Mouse (Mus musculus): Measurements from ENCODE around the gene Colq. TPM values are rescaled to one million over a fixed set of nuclear protein-coding genes. Genes with fewer than 3 reads are reported as not detected.

Colq gene
- polyA plus RNA-seq, 1 experiment from 2014 or later, result 0.20 TPM

DNA sequence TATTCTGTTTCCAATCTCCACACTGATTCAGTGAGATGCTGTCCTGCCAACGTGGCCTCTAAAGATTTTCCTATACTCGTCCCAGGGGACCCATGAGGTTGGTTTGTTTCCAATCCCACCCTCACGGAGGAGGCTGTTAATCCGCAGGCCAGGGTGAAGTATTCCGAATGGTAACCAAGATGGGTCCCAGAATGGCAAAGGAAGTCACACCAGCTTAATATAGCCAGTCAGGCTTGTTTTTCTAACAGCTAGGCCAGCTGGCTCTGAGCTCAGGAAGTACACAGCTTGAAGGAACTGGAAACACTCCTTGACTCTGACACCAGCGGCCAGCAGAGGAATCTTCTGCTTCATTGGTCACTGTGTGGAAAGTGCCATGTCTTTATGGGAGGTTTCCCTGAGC, 53.8 kb downstream of the Colq start:
- Histone ChIP-seq H3K27ac (no peak overlapping the region), H3K27me3 (ENCODE audit: low read depth, poor library complexity, severe bottlenecking) (no peaks in the 10 kb centered on the region), H3K36me3 (no peaks in the 10 kb centered on the region), H3K9me3 (replicated peaks) (no peaks in the 10 kb centered on the region), H3K4me3 (no peak overlapping the region), H3K4me1 (peaks cover 9% of the 10 kb centered on the region)
- 82% methylated on average over 6 of the region's 6 CpGs for WGBS
- no peak for DNase-seq (ENCODE audit: low spot score)

DNA sequence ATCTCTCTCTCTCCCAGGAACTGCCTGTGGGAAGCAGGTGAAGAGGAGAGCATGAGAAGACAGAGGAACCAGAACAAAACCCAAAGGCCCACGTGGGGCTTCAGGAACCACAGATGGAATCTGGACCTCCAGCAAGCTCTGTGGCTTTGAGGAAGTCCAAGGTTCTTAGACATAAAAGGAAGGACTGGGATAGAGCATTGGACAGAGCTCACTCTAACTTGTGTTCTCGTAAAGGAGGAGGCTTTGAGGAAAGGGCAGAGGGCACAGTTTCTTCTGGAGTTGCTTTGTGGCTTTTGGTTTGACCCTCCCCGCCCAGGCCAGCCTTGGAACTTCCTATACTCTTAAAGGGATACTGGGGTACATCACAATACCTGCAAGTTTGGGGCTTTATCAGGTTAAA, 58.5 kb downstream of the Colq start:
- no peak overlapping the region for H3K4me3 ChIP-seq
- H3K27me3 ChIP-seq (ENCODE audit: low read depth, poor library complexity, severe bottlenecking), result no peaks in the 10 kb centered on the region
- no peaks in the 10 kb centered on the region for H3K9me3 ChIP-seq (replicated peaks)
- H3K27ac ChIP-seq, result peak overlapping the region; percentile 7; the same call in 1 of the 2 replicates
- DNase-seq (ENCODE audit: low spot score), result no peak
- WGBS, result 81% methylated on average over 3 of the region's 3 CpGs
- H3K4me1 ChIP-seq, result peaks cover 26% of the 10 kb centered on the region
- no peaks in the 10 kb centered on the region for H3K36me3 ChIP-seq

DNA sequence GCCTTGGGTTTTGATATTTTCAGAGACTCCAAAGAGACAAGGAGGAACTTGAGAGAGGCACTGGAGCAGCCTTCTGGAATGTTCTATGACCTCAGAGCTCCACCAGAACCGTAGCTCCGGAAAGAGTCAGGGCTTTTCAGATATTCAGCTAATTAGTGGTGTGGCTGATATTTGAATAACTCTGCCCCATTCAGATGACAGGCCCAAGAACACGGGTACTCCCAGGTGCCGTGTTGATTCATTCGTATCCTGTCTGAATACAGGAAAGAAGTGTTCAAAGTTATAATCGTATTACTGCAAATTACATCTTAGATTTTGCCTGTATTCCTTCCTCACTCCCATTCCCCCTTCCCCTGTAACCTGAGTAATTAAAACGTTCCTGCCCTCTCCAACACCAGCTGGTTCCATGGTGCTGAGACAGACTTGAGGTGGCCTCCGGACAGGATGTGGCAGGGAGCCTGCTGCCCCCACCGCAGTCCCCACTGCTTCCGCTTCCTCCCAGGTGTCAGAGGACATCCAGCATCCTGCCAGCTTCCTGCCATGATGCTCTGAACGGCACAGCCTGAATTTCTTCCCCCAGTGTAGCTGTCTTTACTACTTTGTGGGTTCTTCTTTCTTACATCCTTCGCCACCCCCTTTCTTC, 59.5 kb downstream of the Colq start:
- Histone ChIP-seq H3K36me3 (no peaks in the 10 kb centered on the region), H3K4me1 (peaks cover 26% of the 10 kb centered on the region), H3K4me3 (no peak overlapping the region), H3K27ac (peak overlapping the region; percentile 63), H3K9me3 (replicated peaks) (no peaks in the 10 kb centered on the region), H3K27me3 (ENCODE audit: low read depth, poor library complexity, severe bottlenecking) (no peaks in the 10 kb centered on the region)
- no peak for DNase-seq (ENCODE audit: low spot score)
- 66% methylated on average over 12 of the region's 12 CpGs for WGBS

DNA sequence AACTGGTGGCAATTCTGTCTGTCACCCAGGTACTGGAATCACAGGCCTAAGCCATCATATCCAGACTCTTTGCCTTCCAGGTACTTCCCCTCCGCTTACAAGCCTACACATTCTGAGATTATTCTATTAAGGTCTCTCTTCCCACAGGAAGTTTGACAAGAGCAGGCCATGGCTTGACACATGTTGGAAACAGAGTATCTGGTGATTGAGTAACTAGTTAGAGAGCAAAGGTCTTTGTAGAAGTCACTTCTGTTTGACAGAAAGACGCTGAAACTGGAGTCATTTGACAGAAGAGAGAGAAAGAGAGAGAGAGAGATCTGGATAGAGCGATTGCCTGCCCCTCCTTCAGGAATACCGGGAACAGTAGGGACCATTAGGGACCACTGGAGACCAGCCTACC, 60.3 kb downstream of the Colq start:
- peaks cover 26% of the 10 kb centered on the region for H3K4me1 ChIP-seq
- H3K27ac ChIP-seq, result peak overlapping the region; percentile 63; the same call in 1 of the 2 replicates
- no peaks in the 10 kb centered on the region for H3K27me3 ChIP-seq (ENCODE audit: low read depth, poor library complexity, severe bottlenecking)
- WGBS, result 93% methylated on average over 4 of the region's 4 CpGs
- no peak overlapping the region for H3K4me3 ChIP-seq
- H3K36me3 ChIP-seq, result no peaks in the 10 kb centered on the region
- no peaks in the 10 kb centered on the region for H3K9me3 ChIP-seq (replicated peaks)
- DNase-seq (ENCODE audit: low spot score), result no peak

DNA sequence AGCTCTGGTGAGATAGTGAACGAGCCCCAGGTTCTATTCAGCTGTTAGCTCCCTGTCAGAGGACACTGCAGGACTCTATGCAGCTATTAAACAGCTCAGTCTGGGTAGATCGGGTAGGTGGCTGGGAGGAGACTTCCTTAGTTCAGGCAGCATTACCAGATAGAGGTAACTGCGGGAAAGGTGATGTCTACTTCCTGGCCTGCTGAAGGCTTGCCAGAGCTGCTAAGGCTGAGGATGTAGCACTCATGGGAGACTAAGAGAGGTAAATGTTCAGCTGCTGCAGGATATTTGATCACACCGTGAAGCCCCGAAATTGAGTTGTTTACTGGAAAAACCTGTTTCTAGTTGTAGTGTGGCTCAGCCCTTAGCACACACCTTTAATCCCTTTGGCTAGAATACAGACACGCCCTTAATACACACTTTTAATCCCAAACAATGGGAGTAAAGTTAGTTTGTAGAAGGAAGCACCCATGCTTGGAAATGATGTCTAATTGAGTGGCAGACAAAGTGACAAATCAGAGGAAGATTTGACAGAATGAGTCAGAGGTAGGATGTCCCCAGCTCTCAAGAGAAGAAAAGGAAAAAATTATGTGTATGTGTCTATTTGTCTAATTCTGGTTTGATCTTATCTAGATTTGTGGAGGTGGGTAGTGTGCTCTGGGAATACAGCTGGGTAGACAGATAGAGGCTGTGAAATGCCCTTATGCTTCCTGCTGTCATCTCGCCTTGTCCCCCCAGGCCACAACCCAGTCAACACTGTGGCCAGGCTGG, 65.9 kb downstream of the Colq start:
- no peak overlapping the region for H3K4me3 ChIP-seq
- WGBS, result 76% methylated on average over 7 of the region's 7 CpGs
- no peaks in the 10 kb centered on the region for H3K9me3 ChIP-seq (replicated peaks)
- H3K4me1 ChIP-seq, result peaks cover 4% of the 10 kb centered on the region; the same call in 1 of the 2 replicates
- no peak overlapping the region for H3K27ac ChIP-seq
- no peak for DNase-seq (ENCODE audit: low spot score)
- H3K27me3 ChIP-seq (ENCODE audit: low read depth, poor library complexity, severe bottlenecking), result no peaks in the 10 kb centered on the region
- no peaks in the 10 kb centered on the region for H3K36me3 ChIP-seq

DNA sequence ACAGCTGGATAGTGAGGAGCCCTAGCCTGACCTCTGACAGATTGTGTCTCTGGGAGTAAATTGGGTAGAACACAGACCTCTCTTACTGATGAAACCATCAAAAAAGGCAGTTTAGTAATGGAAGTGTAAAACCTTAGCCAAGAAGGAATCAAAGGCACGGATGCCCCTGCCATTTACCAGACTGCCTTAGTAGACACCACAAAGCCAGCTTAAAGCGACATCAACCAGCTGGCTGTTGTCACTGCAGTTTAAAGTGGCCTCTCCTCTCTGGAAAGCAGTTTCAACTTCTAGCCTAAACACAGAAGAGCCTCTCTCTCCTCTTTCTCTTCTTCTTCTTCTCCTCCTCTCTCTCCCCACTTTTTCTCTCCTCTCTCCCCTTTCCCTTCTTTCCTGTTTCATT, 69.8 kb downstream of the Colq start:
- WGBS, result 75% methylated on average over 2 of the region's 2 CpGs
- no peaks in the 10 kb centered on the region for H3K27me3 ChIP-seq (ENCODE audit: low read depth, poor library complexity, severe bottlenecking)

DNA sequence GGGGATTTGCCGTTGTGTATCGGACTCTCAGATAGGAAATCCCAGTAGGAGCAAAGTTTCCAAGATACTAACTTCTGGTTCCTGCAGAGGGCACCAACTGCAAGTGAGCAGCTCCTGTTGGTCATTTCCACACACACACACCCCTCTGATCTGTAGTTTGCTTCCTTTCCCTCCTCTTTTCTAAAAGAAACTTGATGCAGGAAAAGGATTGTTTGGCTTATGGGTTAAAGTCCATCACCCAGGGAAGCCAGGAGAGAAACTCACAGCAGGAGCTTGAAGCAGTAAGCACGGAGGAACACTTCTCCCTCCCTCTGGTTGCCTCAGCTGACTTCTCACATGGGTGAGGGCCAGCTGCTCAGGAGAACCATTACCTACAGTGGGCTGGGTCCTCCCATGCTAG, 72.0 kb downstream of the Colq start:
- H3K36me3 ChIP-seq, result 0 out of 2 replicates have a peak, but pooled peaks cover 3% of the 10 kb centered on the region
- no peak overlapping the region for H3K4me3 ChIP-seq
- H3K27me3 ChIP-seq (ENCODE audit: low read depth, poor library complexity, severe bottlenecking), result no peaks in the 10 kb centered on the region
- no peak overlapping the region for H3K27ac ChIP-seq
- 56% methylated on average over 3 of the region's 3 CpGs for WGBS
- no peak for DNase-seq (ENCODE audit: low spot score)
- H3K9me3 ChIP-seq (replicated peaks), result no peaks in the 10 kb centered on the region
- peaks cover 9% of the 10 kb centered on the region for H3K4me1 ChIP-seq

More for the DNA sequence above, 69.8 kb downstream of the Colq start:
- Histone ChIP-seq H3K4me3 (no peak overlapping the region), H3K4me1 (peaks cover 9% of the 10 kb centered on the region), H3K27ac (no peak overlapping the region), H3K9me3 (replicated peaks) (no peaks in the 10 kb centered on the region), H3K36me3 (no peaks in the 10 kb centered on the region)
- no peak for DNase-seq (ENCODE audit: low spot score)

DNA sequence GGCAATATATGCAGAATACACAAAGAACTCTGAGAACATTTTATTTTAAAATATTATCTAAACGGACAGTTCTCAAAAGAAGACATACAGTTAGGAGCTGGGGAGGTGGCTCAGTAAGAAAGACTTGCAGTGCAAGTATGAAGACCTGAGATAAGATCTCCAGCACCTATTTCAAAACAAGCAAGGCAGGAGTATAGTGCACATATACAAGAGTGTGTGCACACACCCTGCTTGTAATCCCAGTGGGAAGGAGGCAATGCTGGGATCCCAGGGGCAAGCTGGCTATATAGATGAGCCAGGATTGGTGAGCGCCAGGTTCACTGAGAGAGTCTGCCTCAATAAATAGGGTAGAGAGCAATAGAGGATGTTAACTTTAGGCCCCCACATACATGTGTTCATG, 75.2 kb downstream of the Colq start:
- no peaks in the 10 kb centered on the region for H3K27me3 ChIP-seq (ENCODE audit: low read depth, poor library complexity, severe bottlenecking)
- peaks cover 20% of the 10 kb centered on the region for H3K36me3 ChIP-seq
- no peak for DNase-seq (ENCODE audit: low spot score)
- H3K27ac ChIP-seq, result no peak overlapping the region
- no peaks in the 10 kb centered on the region for H3K9me3 ChIP-seq (replicated peaks)
- 94% methylated on average over 2 of the region's 2 CpGs for WGBS
- no peak overlapping the region for H3K4me3 ChIP-seq
- peaks cover 9% of the 10 kb centered on the region for H3K4me1 ChIP-seq

DNA sequence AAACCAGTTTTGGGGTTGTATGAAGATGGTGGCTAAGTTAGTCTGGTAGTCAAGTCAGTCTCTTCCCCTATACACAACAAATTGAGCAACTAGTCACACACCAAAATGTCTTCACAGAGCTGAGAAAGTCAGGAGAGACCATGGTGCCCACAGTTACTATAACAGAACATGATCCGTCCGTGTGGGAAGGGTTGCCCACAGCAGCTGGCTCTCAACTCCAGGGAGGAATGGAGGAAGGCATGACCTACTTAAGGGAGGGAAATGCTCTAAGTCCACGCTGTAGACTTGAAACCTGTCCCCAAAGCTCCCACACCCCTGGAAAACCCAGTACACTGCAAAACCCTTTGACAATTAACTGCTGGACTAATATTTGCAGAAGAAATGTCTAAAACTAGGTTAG, 80.8 kb downstream of the Colq start:
- Histone ChIP-seq H3K27me3 (ENCODE audit: low read depth, poor library complexity, severe bottlenecking) (no peaks in the 10 kb centered on the region), H3K36me3 (peaks cover 76% of the 10 kb centered on the region)
- WGBS, result 94% methylated on average over 3 of the region's 3 CpGs

DNA sequence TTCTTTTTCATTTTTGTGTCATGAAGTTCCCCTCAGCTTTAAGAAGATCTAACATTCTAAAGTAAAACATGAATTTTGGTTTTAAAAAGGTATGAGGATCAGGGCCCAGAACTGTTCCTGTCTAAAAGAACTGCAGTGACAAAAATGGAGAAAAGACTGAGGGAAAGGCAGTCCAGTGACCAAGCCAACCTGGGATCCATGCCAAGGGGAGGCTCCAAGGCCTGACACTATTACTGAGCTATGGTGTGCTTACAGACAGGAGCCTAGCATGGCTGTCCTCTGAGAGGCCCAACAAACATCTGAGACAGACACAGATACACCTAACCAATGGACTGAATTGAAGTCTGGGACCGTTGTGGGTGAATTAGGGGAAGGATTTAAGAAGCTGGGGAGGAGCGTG, 81.2 kb downstream of the Colq start:
- 97% methylated on average over 2 of the region's 2 CpGs for WGBS
- Histone ChIP-seq H3K9me3 (replicated peaks) (no peaks in the 10 kb centered on the region), H3K4me3 (no peak overlapping the region), H3K27ac (no peak overlapping the region), H3K4me1 (no peaks in the 10 kb centered on the region), H3K36me3 (peaks cover 80% of the 10 kb centered on the region), H3K27me3 (ENCODE audit: low read depth, poor library complexity, severe bottlenecking) (no peaks in the 10 kb centered on the region)
- no peak for DNase-seq (ENCODE audit: low spot score)

More for the DNA sequence above, 80.8 kb downstream of the Colq start:
- Histone ChIP-seq H3K9me3 (replicated peaks) (no peaks in the 10 kb centered on the region), H3K4me1 (no peaks in the 10 kb centered on the region), H3K27ac (no peak overlapping the region), H3K4me3 (no peak overlapping the region)
- DNase-seq (ENCODE audit: low spot score), result no peak

DNA sequence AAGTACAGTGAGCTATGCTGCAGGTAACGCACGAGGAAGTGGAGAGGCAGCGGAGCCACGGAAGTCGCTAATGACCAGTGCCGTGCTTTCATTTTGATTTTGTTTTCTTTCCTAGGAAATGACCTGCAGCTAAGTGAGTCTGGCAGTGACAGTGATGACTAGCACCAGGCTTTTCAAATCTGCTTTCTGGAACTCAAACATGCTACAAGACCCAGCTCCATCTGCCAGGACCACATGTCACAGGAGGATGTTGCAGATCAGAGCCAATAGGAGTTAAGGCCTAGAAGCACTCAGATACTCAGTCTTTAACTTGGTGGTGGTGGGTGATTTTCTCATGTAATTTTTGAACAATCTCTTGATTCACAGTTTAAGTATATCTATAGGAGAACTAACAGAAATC, 84.7 kb downstream of the Colq start:
- WGBS, result 95% methylated on average over 6 of the region's 6 CpGs
- H3K9me3 ChIP-seq (replicated peaks), result no peaks in the 10 kb centered on the region
- no peak overlapping the region for H3K4me3 ChIP-seq
- no peak for DNase-seq (ENCODE audit: low spot score)
- no peak overlapping the region for H3K27ac ChIP-seq
- no peaks in the 10 kb centered on the region for H3K4me1 ChIP-seq
- H3K36me3 ChIP-seq, result peaks cover 98% of the 10 kb centered on the region
- no peaks in the 10 kb centered on the region for H3K27me3 ChIP-seq (ENCODE audit: low read depth, poor library complexity, severe bottlenecking)

DNA sequence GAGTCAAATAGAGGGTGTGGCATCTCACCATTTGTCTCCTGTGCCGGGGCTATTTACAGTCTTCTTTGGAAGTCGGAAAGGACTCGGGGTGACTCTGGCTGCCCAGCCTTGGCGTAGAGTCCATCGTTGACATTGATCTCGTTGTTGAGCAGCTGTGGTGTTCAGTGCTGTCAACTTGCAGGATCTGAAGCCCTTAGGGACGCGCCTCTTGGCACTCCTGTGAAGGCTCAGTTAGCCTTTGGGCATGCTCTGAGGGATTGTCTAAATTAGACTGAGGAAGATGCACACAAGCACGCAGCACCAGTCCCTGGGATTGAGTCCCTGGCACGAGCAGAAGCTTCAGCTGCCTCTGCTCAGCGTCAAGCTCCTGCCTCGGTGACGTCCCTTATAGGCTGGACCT, 87.7 kb downstream of the Colq start:
- H3K9me3 ChIP-seq (replicated peaks), result no peaks in the 10 kb centered on the region
- H3K27ac ChIP-seq, result no peak overlapping the region
- H3K36me3 ChIP-seq, result peaks cover 99% of the 10 kb centered on the region
- DNase-seq (ENCODE audit: low spot score), result no peak
- 94% methylated on average over 13 of the region's 13 CpGs for WGBS
- no peak overlapping the region for H3K4me3 ChIP-seq
- H3K27me3 ChIP-seq (ENCODE audit: low read depth, poor library complexity, severe bottlenecking), result no peaks in the 10 kb centered on the region
- H3K4me1 ChIP-seq, result no peaks in the 10 kb centered on the region

DNA sequence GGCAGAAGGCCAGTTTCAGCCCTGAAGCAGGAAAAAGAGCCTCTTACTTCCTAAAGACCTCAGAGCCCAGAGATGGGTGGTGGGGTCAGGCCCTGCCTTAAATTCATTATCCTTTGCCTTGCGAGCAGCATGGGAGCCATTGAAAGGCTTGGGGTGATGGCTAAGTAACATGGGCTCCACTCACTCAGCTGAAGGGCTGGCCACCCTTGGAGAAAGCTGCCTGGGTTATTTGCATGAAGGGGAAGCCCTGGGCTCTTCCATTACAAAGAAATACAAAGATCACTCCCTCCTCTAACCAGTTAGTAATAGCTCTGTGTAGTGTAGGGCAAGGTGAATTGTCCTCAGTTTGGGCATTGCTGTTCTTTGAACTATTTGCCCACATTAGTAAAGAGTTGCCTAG, 91.6 kb downstream of the Colq start:
- Histone ChIP-seq H3K27ac (no peak overlapping the region), H3K27me3 (ENCODE audit: low read depth, poor library complexity, severe bottlenecking) (no peaks in the 10 kb centered on the region), H3K9me3 (replicated peaks) (no peaks in the 10 kb centered on the region), H3K4me3 (no peak overlapping the region), H3K4me1 (peaks cover 15% of the 10 kb centered on the region), H3K36me3 (peaks cover 73% of the 10 kb centered on the region)
- DNase-seq (ENCODE audit: low spot score), result no peak
- whole genome bisulfite sequencing, result 91% methylated on average over 1 of the region's 1 CpGs
